Mouse (Mus musculus) lung, embryonic 15.5 days (tissue): Measurements from ENCODE around the gene Trim44. TPM values are rescaled to one million over a fixed set of nuclear protein-coding genes. Genes with fewer than 3 reads are reported as not detected.
A peak's percentile ranks its signal among the peaks of the same experiment; 100 is the strongest.

Experiments
- ATAC-seq: fragments of 200-750 bp; cut with Nextera tagmentation; 2 replicates; pipeline ENCODE4 v1.8.0; 2017; ENCODE audit warnings: moderate number of reproducible peaks, borderline replicate concordance; ENCODE audit not compliant: low FRiP score, low TSS enrichment; ENCODE audit errors: extremely low read depth
- H3K27ac ChIP-seq: fragments of 300-500 bp; sonication (generic); 2 replicates; pipeline ENCODE4 v1.5.1; 2015; ENCODE audit warnings: moderate library complexity, mild to moderate bottlenecking, inconsistent platforms
- H3K27me3 ChIP-seq: fragments of 300-500 bp; sonication (generic); 2 replicates; pipeline ENCODE4 v1.6.1; 2015; ENCODE audit warnings: inconsistent platforms
- H3K36me3 ChIP-seq: fragments of 300-500 bp; sonication (generic); 2 replicates; pipeline ENCODE4 v1.6.1; 2015; ENCODE audit warnings: inconsistent platforms
- H3K4me1 ChIP-seq: fragments of 300-500 bp; sonication (generic); 2 replicates; pipeline ENCODE4 v1.6.1; 2015; ENCODE audit warnings: inconsistent platforms
- H3K4me2 ChIP-seq: fragments of 300-500 bp; sonication (generic); 2 replicates; pipeline ENCODE4 v1.6.1; 2015; ENCODE audit warnings: inconsistent platforms, mild to moderate bottlenecking, moderate library complexity
- H3K4me3 ChIP-seq: fragments of 300-500 bp; sonication (generic); 2 replicates; pipeline ENCODE4 v1.5.1; 2015; ENCODE audit warnings: mild to moderate bottlenecking, inconsistent platforms
- H3K9ac ChIP-seq: fragments of 300-500 bp; sonication (generic); 2 replicates; pipeline ENCODE4 v1.6.1; 2015; ENCODE audit warnings: inconsistent platforms
- H3K9me3 ChIP-seq: fragments of 300-500 bp; sonication (generic); 2 replicates; pipeline ENCODE4 v1.6.1; 2016; ENCODE audit warnings: inconsistent platforms
- WGBS: fragments of 180-500 bp; shearing (Covaris S2); methylation state at CpG from one replicate; pipeline ENCODE4 v1.1.7; 2015; 5-methylcytosine and 5-hydroxymethylcytosine counted together
- polyA plus RNA-seq: library from polyadenylated mRNA; unstranded; fragments of >200 nt; fragmentation: Nextera tagmentation; extraction: Ambion mirVana; gene quantifications from 2 replicates; pipeline ENCODE4 v1.2.1, GENCODE M21; 2015

Trim44 gene
- 25.2 and 27.8 TPM in 2 replicates for polyA plus RNA-seq

- H3K4me3 ChIP-seq: no peak within 1 kb of the TSS
- no peak within 1 kb of the TSS for H3K27ac ChIP-seq
- H3K4me1 ChIP-seq: peaks cover 19% of the 10 kb centered on the region
- H3K9me3 ChIP-seq: no peaks in the 10 kb centered on the region
- H3K36me3 ChIP-seq: no peaks in the 10 kb centered on the region
- 31% methylated on average over 14 of the region's 14 CpGs for WGBS
- H3K9ac ChIP-seq: no peak within 1 kb of the TSS
- H3K4me2 ChIP-seq: peak within 1 kb of the TSS; percentile 14
- peak; percentile 55; the same call in 1 of the 2 replicates for ATAC-seq
- no peaks in the 10 kb centered on the region for H3K27me3 ChIP-seq
These were observed at the start of gene Trim44 for GRCm38 (mm10) chr2:102407363-102408184. TSS of gene Trim44 (minus strand) at chr2:102407828.

DNA sequence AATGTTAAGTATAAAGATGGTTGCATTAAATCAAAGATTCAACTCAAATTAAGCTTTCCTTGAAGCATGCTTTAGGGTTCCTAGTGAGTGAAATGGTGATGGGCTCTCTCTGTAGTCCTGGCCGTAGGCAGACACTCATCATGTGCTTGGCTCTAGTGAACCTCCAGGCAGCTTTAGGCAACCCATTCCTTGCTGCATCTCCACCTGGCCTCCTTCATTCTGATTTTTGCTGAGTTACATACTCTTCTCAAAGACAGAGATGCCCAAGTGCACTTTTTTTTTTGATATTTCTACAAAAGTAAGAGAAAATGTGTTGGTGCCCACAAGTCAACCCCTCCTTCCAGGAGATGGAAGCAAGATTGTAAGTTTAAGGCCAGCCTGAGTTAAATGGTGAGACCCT lies 47.5 kb upstream of the Trim44 start:
- no peaks in the 10 kb centered on the region for H3K36me3 ChIP-seq
- no peak for ATAC-seq
- H3K4me3 ChIP-seq: no peak overlapping the region
- H3K27ac ChIP-seq: no peak overlapping the region
- H3K4me1 ChIP-seq: peaks cover 15% of the 10 kb centered on the region
- H3K9ac ChIP-seq: no peak overlapping the region
- H3K4me2 ChIP-seq: no peak overlapping the region
- H3K27me3 ChIP-seq: peaks cover 9% of the 10 kb centered on the region
- H3K9me3 ChIP-seq: no peaks in the 10 kb centered on the region
- WGBS: 67% methylated on average over 1 of the region's 1 CpGs

DNA sequence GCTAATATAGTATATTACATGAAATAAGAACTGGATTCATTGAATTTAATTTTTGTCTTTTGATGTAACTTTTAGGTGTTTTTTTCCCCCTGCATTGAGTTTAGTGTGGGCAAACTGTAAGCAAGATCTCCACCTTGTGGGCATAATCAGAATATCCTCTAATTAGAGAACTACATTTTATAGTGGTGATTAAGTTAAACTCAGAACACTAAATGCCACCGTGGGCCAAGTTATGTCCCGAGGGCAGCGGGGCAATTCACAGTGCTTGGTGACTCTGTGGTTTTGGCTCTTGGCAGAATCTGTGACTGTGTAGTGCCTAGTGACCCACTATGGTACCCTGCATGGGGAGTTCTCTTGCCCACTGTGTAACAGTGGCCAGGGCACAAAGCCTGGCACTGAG lies 45.8 kb upstream of the Trim44 start:
- Histone ChIP-seq H3K4me2 (no peak overlapping the region), H3K4me3 (no peak overlapping the region), H3K9me3 (no peaks in the 10 kb centered on the region), H3K27me3 (peaks cover 7% of the 10 kb centered on the region), H3K4me1 (peaks cover 21% of the 10 kb centered on the region), H3K9ac (no peak overlapping the region), H3K36me3 (no peaks in the 10 kb centered on the region), H3K27ac (no peak overlapping the region)
- ATAC-seq: no peak
- 29% methylated on average over 3 of the region's 3 CpGs for WGBS

DNA sequence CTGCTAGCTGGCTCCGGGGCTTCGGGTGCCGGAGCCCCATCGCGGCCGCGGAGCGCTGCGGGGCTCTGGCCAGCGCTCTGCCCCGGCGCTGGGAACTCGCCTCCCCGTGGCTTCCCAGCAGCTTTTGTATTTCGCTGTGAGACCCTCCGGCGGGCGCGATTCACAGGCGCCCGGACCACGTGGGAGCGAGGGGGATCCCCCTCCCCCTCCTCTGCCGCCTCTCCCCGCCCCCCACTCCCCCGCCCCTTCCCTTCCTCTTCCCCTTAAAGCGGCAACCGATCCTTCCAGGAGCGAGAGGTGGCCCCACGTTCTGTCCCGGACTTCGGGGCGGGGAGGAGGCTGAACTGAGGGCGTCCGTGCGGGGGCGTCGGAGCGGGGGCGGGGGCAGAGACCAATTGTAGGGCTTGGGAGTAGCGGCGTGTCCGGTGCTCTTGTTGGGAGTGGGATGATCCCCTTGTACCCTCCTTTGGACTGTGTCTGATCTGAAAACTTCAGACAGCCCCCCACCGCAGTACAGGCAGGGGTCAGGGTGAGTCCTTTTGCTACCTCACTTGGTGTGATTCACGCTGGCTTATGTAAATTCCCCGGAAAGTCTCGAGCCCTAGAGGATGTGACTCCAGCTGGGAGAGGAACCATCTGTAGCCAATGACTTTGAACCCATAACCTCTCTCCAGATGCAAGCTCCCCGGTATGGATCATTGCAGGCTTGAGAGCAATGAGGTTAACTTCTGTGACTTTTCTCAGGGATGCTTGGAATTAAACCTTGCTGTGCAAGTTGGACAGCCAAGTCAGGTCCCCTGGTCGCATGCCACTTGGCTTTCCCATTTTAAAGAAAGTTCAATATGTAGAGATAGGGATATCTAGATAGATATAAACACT lies 44.3 kb upstream of the Trim44 start, which contains the start of gene Fjx1:
TSS of gene Fjx1 (minus strand) at position 829 of the 879 bp plus-strand sequence.
- Histone ChIP-seq H3K4me2 (peak within 1 kb of the TSS; percentile 97), H3K27me3 (peaks cover 4% of the 10 kb centered on the region; the same call in 1 of the 2 replicates), H3K4me3 (peak within 1 kb of the TSS; percentile 71), H3K9ac (peak within 1 kb of the TSS; percentile 57), H3K4me1 (peaks cover 21% of the 10 kb centered on the region), H3K9me3 (no peaks in the 10 kb centered on the region), H3K27ac (peak within 1 kb of the TSS; percentile 51), H3K36me3 (no peaks in the 10 kb centered on the region)
- ATAC-seq: peak; percentile 57; the same call in 1 of the 2 replicates
- 1% methylated on average over 38 of the region's 49 CpGs for WGBS

DNA sequence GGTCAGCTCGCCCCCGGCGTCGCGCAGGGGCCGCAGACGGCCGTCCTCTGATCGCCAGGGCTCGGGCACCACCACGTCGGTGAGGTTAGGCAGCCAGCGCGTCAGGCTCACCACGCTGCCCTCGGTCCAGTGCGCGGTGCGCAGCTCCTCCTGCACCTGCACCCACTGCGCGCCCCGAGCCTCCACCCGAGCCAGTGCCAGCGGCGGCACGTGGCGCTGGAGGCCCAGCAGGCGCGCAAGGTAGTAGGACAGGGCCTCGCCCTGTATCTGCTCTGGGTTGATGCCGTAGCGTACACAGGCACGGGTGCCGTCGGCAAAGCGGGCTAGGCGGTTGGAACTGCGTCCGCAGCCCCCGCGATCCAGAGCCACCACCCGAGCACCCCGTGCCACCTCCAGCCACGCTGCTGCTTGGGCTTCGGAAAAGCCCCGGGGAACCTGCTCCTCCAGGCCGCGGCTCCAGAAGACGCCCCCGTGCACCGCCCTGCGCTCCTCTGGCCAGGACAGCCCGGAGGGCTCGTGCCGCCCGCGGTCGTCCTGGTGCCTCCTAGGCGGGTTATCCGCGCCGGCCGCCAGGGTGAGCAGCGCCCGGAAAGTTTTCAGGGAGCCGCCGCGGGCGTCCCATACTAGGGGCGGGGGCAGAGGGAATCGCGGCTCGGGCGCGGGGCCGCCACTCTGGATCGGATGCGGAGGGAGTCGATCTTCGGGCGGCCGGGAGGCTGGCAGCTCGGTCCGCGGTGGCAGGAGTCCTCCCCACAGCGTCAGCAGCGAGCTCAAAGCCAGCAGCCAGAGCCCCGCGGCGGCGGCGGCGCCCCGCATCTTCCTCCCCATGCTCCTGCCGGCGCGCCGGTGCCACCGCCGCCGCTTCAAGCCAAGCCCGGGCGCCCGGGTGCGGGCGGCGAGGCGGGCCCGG lies 43.4 kb upstream of the Trim44 start:
- under 1% methylated on average over 106 of the region's 109 CpGs for WGBS
- Histone ChIP-seq H3K9me3 (no peaks in the 10 kb centered on the region), H3K4me2 (peak overlapping the region; percentile 97), H3K27me3 (peaks cover 4% of the 10 kb centered on the region; the same call in 1 of the 2 replicates), H3K4me3 (peak overlapping the region; percentile 71), H3K4me1 (peaks cover 21% of the 10 kb centered on the region), H3K36me3 (no peaks in the 10 kb centered on the region), H3K9ac (peak overlapping the region; percentile 57), H3K27ac (peak overlapping the region; percentile 51)
- peak; percentile 37 for ATAC-seq

GRCm38 (mm10) chr2:102450248-102450760 lies 42.7 kb upstream of the Trim44 start:
- no peaks in the 10 kb centered on the region for H3K9me3 ChIP-seq
- H3K27ac ChIP-seq: no peak overlapping the region
- H3K9ac ChIP-seq: peak overlapping the region; percentile 57
- peak; percentile 8; the same call in 1 of the 2 replicates for ATAC-seq
- H3K27me3 ChIP-seq: peaks cover 3% of the 10 kb centered on the region; the same call in 1 of the 2 replicates
- peak overlapping the region; percentile 97 for H3K4me2 ChIP-seq
- peak overlapping the region; percentile 71 for H3K4me3 ChIP-seq
- no peaks in the 10 kb centered on the region for H3K36me3 ChIP-seq
- WGBS: under 1% methylated on average over 43 of the region's 43 CpGs
- peaks cover 21% of the 10 kb centered on the region for H3K4me1 ChIP-seq

- peak overlapping the region; percentile 97 for H3K4me2 ChIP-seq
- no peak for ATAC-seq
- H3K27ac ChIP-seq: no peak overlapping the region
- peaks cover 21% of the 10 kb centered on the region for H3K4me1 ChIP-seq
- H3K36me3 ChIP-seq: no peaks in the 10 kb centered on the region
- peak overlapping the region; percentile 57 for H3K9ac ChIP-seq
- 1% methylated on average over 17 of the region's 17 CpGs for whole genome bisulfite sequencing
- H3K9me3 ChIP-seq: no peaks in the 10 kb centered on the region
- peak overlapping the region; percentile 71 for H3K4me3 ChIP-seq
- H3K27me3 ChIP-seq: no peaks in the 10 kb centered on the region; the same call in 1 of the 2 replicates
These were observed 42.1 kb upstream of the Trim44 start for GRCm38 (mm10) chr2:102449630-102450247.

DNA sequence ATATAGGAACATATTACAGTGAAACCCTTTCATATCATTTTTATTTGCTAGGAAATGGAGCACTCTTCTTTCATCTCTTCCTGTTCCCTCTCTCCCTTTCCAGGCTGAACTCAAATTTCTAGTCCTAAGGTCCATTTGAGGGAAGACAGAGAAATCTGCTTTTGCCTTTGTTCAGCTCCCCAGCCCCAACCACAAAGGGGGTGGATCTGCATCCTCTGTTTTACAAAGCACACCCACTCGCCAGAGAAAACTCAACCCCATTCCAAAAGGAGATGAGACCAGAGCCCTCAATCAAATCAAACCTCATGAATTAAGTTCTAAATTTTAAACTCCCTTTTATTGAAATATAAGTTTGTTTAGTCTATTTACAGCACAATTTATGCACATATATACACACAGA lies 41.4 kb upstream of the Trim44 start:
- H3K27me3 ChIP-seq: no peaks in the 10 kb centered on the region; the same call in 1 of the 2 replicates
- no peaks in the 10 kb centered on the region for H3K9me3 ChIP-seq
- H3K4me1 ChIP-seq: peaks cover 21% of the 10 kb centered on the region
- no peak overlapping the region for H3K4me2 ChIP-seq
- no peaks in the 10 kb centered on the region for H3K36me3 ChIP-seq
- no peak overlapping the region for H3K9ac ChIP-seq
- ATAC-seq: no peak
- H3K27ac ChIP-seq: no peak overlapping the region
- 57% methylated on average over 1 of the region's 1 CpGs for WGBS
- no peak overlapping the region for H3K4me3 ChIP-seq

- Histone ChIP-seq H3K9me3 (no peaks in the 10 kb centered on the region), H3K4me2 (no peak overlapping the region), H3K9ac (no peak overlapping the region), H3K4me3 (no peak overlapping the region), H3K27me3 (no peaks in the 10 kb centered on the region; the same call in 1 of the 2 replicates), H3K36me3 (no peaks in the 10 kb centered on the region), H3K4me1 (peaks cover 21% of the 10 kb centered on the region), H3K27ac (no peak overlapping the region)
- WGBS: 86% methylated on average over 7 of the region's 7 CpGs
- no peak for ATAC-seq
These were observed 40.2 kb upstream of the Trim44 start for GRCm38 (mm10) chr2:102447831-102448230.

DNA sequence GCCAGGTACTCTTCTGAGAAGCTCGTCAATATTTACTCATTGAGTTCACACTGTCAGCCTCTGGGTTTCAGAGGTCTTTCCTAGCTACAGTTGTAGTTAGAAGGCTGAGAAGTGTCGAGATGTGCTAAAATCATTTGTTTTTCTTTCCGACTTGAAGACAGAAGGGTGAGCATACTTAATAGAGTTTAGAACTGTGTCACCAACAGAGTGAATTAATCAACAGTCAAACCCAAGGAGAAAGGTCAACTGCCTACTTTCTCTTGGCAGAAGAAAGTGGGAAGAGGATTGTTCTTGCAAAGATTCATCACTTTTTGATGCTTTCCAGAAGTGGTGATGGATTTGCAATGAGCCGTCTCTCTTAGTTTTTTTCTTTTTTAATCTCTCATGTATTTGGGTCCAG lies 39.2 kb upstream of the Trim44 start:
- Histone ChIP-seq H3K4me3 (no peak overlapping the region), H3K4me1 (peaks cover 16% of the 10 kb centered on the region), H3K27me3 (no peaks in the 10 kb centered on the region; the same call in 1 of the 2 replicates), H3K9ac (no peak overlapping the region), H3K4me2 (no peak overlapping the region), H3K27ac (no peak overlapping the region), H3K9me3 (no peaks in the 10 kb centered on the region), H3K36me3 (no peaks in the 10 kb centered on the region)
- no peak for ATAC-seq
- WGBS: 44% methylated on average over 4 of the region's 4 CpGs
